Mouse (Mus musculus): ENCODE results near the gene Gprc5d.

Gprc5d gene

DNA sequence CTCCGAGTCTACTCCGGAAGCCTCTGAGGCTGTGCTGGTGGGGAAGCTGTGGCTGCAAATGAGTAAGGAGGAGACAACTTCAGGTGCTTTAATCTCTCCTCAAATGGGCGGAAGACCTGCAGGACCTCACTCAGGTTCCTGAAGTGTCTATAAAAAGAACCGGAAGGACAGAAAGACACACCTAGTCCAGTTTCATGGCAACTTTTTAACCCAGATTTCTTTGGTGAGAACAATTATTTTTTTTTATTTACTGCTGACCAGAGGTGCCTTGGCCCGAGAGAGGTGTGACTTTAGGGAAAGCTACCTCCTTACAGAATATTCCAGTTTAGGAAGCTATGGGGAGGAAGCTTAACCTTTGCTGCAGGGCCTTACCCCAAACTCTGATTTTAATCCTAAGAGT is at the start of gene Gprc5d:
Gprc5d (minus strand) TSS at position 101 of the 400 bp plus-strand sequence.
- no peak for DNase-seq (ENCODE audit: low read depth, low spot score)

- DNase-seq (ENCODE audit: low read depth, low spot score), result no peak
Observed at GRCm38 (mm10) chr6:135166712-135167111, 48.6 kb upstream of the Gprc5d start.

- no peak for DNase-seq (ENCODE audit: low read depth, low spot score)
Observed at GRCm38 (mm10) chr6:135166262-135166661, 48.2 kb upstream of the Gprc5d start.

GRCm38 (mm10) chr6:135165706-135166105 is 47.6 kb upstream of the Gprc5d start:
- no peak for DNase-seq (ENCODE audit: low read depth, low spot score)

- DNase-seq (ENCODE audit: low read depth, low spot score), result no peak
Observed at GRCm38 (mm10) chr6:135165191-135165590, 47.1 kb upstream of the Gprc5d start.

DNA sequence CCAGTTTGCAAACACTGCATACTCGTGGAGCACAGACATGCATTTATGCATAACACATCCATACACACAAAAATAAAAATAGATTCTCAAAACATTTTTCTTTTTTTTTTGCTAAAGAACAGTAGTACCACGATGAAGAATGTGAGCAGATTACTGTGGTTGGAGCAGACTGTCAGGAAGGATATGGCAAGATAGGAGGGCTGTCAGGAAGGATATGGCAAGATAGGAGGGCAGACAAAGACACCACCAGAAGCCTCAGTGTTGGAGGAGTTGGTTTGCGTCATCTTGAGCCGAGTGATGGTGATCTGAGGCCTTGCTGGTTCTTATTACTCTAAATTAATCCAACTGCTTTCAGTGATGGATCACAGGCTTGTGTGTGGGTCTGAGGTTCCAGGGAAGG is 44.8 kb upstream of the Gprc5d start:
- no peak for DNase-seq (ENCODE audit: low read depth, low spot score)

DNA sequence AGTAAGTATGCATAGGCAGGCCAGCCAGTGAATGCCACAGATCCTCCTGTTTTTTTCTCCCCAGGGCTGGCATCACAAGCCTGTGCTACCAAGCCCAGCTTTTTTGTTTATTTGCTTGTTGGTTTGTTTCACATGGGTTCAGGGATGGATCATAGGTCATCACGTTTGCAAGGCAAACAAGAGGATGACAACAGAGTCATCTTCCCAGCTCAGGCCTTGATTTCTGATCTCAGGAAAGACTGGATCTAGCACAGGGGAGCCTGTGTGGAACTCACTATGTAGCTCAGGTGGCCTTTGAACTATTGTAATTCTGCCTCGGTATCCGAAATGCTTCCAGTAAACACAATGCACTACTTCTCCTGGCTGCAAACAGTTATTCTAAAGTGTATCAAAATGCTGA is 44.2 kb upstream of the Gprc5d start:
- DNase-seq (ENCODE audit: low read depth, low spot score), result no peak

DNA sequence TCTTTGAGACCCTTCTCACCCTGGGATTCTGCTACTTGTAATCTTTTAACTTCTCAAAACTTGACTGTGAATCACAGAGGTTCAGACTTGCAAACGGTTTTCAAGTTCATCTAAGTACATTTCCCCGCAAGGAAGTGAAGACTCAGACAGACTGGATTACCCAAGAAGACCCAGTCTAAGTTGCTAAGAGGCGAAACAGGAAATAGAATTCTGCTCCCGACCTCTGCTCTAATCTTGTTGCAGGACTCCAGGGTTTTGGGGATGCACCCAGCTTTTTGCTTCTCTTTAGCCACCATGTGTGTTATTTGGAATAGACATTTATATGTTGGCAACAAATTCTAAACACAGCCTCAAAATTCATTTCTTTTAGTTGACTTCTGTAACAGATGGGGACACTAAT is 43.3 kb upstream of the Gprc5d start:
- no peak for DNase-seq (ENCODE audit: low read depth, low spot score)

- no peak for DNase-seq (ENCODE audit: low read depth, low spot score)
Observed at GRCm38 (mm10) chr6:135158509-135158908, 40.4 kb upstream of the Gprc5d start.

DNA sequence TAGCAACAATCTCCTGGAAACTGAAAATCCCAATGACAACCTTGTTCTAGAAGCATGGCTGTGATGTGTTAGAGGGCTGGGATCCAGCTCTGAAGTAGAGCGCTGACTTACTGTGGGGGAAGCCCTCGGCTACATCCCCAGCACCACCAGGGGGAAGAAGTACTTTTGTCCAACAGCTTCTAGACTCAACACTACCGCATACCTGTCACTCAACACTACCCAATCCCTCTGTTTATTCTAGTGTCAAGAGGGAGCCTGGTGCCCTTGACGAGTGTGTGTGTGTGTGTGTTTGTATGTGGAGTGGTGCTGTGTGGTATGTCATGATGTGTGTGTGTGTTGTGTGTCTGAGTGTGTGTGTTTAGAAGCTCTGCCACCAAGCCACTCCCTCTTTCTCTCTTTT is 39.4 kb upstream of the Gprc5d start:
- no peak for DNase-seq (ENCODE audit: low read depth, low spot score)

- no peak for DNase-seq (ENCODE audit: low read depth, low spot score)
Observed at GRCm38 (mm10) chr6:135156597-135156996, 38.5 kb upstream of the Gprc5d start.

DNA sequence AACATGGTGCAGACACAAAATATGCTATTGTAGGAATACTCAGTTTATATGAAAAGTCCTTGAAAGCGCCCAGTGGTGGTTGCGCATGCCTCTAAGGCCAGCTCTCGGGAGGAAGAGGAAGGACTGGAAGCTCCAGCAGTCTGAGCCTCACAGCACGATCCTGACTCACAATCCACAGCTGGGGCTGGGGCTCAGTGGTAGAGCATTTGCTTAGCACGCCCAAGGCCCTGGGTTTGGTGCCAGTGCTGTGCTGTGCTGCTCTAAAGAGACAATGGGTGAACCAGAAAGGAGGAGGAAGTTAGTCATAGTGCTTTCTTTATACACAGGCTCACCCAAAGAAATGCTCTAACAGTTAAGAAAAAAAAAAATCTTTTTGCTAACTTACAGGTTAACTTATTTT is 35.6 kb upstream of the Gprc5d start:
- peak; percentile 86 for DNase-seq (ENCODE audit: low read depth, low spot score)

DNA sequence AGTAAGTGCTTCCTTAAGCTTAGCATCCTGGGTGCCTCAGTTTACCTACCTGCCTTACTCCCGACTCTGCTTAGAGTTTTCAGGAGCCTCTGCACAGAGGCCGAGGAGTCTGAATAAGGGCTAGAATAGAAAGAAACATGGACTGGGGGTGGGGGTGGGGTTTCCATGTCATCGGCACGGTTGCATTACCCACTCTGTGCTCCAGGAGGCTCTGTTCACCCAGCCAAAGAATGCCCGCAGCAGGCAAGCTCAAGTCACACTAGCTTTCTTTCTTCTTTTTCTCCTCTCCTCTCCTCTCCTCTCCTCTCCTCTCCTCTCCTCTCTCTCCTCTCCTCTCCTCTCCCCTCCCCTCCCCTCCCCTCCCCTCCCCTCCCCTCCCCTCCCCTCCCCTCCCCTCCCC is 32.2 kb upstream of the Gprc5d start:
- peak; percentile 71 for DNase-seq (ENCODE audit: low read depth, low spot score)

DNA sequence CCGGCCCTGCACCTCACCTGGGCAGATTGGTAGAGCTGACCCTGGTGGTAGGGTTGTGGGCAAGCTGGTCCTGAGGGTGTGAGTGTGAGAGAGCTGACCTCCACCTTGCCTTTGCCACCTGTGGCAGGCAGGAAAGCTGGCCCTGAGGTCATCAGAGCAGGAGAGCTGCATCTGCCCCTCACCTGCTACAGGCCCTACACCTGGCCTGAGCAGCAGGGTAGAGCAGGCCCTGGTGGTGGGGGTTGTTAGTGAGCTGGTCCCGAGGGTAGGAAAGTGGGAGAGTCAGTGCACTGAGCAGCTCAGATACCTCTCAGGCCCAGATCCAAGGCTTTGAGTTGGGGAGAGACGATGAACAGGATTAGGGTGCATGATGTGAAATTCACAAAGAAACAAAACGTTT is 31.6 kb upstream of the Gprc5d start:
- no peak for DNase-seq (ENCODE audit: low read depth, low spot score)

GRCm38 (mm10) chr6:135149175-135149574 is 31.1 kb upstream of the Gprc5d start:
- no peak for DNase-seq (ENCODE audit: low read depth, low spot score)

- DNase-seq (ENCODE audit: low read depth, low spot score), result peak; percentile 35
Observed at GRCm38 (mm10) chr6:135148506-135148905, 30.4 kb upstream of the Gprc5d start.

DNA sequence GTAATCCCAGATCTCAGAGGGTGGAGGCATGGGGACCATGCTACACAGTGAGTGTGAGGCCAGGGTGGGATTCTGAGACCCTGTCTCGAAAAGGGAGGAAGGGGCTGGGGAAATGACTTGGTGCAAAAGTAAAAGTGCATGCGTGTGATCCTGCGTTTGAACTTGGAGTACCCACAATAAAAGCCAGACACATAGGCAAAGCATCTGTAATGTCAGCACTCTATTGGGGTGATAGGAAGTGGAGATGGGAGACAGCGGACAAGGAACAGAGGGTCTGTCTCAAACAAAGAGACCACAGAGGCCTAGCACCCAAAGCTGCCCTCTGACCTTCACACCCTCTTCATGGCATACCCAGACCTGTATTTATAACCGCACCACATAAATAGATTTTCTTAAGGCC is 27.9 kb upstream of the Gprc5d start:
- no peak for DNase-seq (ENCODE audit: low read depth, low spot score)

DNA sequence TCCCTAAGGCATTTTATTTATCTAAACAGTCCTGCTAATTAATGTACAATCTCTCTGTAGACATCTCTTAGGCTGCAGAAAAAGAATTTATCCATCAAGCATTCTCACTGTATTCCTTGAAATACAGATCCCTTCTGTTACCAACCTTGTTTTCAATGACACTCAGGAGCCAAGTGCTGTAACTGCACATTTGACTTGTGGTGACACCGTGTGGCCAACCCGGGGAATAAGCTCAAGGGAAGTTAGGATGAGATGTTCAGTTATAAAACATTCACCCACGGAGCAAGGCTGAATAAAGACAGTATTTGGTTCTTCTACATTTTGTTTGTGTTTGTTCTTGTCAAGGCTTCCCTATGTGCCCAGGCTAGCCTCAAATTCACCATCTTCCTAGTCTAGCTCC is 26.4 kb upstream of the Gprc5d start:
- DNase-seq (ENCODE audit: low read depth, low spot score), result peak; percentile 87

GRCm38 (mm10) chr6:135143151-135143550 is 25.1 kb upstream of the Gprc5d start:
- DNase-seq (ENCODE audit: low read depth, low spot score), result no peak

DNA sequence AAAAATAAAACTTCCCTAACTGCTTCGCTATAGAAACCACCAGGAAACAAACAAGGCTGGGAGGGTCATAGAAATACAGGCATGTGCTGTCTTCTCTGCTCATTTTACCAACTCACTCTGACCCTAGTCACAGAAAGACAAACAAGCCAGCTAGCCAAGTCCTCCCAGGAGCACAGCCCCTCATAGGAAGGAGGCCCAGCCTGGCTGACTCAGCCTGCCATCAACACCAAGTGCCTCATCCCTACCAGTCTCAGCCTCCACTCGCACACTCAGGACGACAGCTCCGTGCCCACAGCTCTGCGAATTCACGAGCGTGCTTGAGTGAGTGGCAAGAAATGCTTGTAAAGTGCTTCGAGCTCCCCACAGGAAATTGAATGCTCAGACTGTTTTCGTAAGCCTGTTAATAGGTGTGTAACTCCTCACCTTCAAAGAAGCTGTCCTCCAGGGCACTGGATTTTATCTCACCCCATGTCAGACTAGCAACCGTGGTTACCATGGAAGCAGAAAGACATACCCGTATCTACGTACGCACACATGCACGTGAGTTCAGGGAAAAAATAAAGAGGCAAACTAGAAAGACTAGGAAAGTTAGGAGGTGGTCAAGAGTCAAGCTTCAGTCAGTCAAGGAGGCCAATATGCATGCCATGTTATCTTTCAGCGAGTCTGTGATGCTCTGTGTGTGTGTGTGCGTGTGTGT is 23.5 kb upstream of the Gprc5d start:
- peak; percentile 75 for DNase-seq (ENCODE audit: low read depth, low spot score)

DNA sequence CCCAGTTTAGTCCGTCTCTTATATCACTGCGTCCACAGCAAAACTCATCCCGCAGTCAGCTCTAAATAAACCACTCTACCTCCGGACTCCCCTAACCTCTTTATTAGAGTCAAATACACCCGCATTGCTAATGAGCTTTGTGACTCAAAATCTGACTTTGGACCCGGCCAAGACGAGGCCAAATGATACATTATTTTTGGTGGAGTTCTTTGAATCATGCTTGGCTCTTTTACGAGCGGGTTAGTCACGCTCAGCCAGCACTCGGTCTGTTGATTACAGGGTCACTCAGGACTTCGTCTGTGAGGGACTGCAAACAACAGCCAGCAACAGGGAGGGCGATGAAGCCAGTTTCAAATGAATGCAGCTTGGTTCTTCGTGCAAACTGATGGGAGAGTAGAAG is 20.7 kb upstream of the Gprc5d start:
- DNase-seq (ENCODE audit: low read depth, low spot score), result no peak

GRCm38 (mm10) chr6:135138207-135138606 is 20.1 kb upstream of the Gprc5d start:
- DNase-seq (ENCODE audit: low read depth, low spot score), result no peak

DNA sequence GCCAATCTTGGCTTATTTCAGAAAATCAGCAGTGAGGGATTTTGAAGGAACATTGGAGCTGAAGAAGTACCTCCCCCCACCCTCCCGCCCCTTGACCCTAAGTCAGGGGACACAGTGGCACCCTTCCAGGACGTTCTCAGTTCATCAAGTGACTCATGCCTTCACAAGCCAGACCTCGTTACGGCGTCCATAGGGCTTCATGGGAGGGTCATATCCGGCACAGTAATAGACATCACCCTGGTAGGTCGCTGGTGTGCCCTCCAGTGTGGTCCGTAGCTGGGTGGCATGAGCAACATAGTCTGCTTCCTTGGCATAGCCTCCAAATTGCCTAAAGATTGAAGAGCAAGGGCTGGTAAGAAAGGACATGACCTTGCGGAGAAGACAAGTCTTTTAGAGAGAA is 19.7 kb upstream of the Gprc5d start:
- DNase-seq (ENCODE audit: low read depth, low spot score), result no peak

Measured in brain, adult 2 months (tissue).